Comparison of ENCODE assay signal across 13 mouse cellular contexts in genomic region chr14:25109691-25110090, GRCm38 (mm10).
DNase-seq lines count a peak whose midpoint lies in the region; ATAC-seq lines count a peak whose summit lies in the region.
"Had no signal": no experiment of that assay in that cellular context is flagged by ENCODE, and none has a peak within 500 bp of the region (broad histone marks: within the 10 kb centered on the region; RNA-seq: fewer than 3 reads in every experiment).

No protein-coding gene starts in this region.

- H3K9me3 ChIP-seq in embryonic facial prominence, embryonic 11.5 days (replicated peaks; ENCODE audit: control insufficient read depth, low read length), result no peaks in the 10 kb centered on the region
- no peaks in the 10 kb centered on the region for H3K9me3 ChIP-seq in hindbrain, embryonic 14.5 days (ENCODE audit: control insufficient read depth, low read length)
- no peaks in the 10 kb centered on the region for H3K9me3 ChIP-seq in midbrain, embryonic 15.5 days
- H3K9me3 ChIP-seq: limb, embryonic 15.5 days had no signal

- H3K4me3 ChIP-seq in embryonic facial prominence, embryonic 11.5 days (ENCODE audit: low read depth, low read length), result no peak overlapping the region
- H3K4me3 ChIP-seq in hindbrain, embryonic 14.5 days (replicated peaks; ENCODE audit: low read length), result no peak overlapping the region
- H3K4me3 ChIP-seq in midbrain, embryonic 15.5 days, result no peak overlapping the region
- H3K4me3 ChIP-seq: gastrocnemius, adult 2 months; limb, embryonic 15.5 days had no signal

- no peak overlapping the region for H3K4me2 ChIP-seq in embryonic facial prominence, embryonic 11.5 days (ENCODE audit: low read depth, low read length)
- H3K4me2 ChIP-seq in hindbrain, embryonic 14.5 days (replicated peaks), result no peak overlapping the region
- no peak overlapping the region for H3K4me2 ChIP-seq in midbrain, embryonic 15.5 days
- H3K4me2 ChIP-seq: limb, embryonic 15.5 days had no signal

- H3K27me3 ChIP-seq in embryonic facial prominence, embryonic 11.5 days (ENCODE audit: control insufficient read depth, insufficient read depth, low read length), result no peaks in the 10 kb centered on the region
- H3K27me3 ChIP-seq in hindbrain, embryonic 14.5 days (ENCODE audit: control insufficient read depth, insufficient read depth, low read length), result no peaks in the 10 kb centered on the region
- no peaks in the 10 kb centered on the region for H3K27me3 ChIP-seq in midbrain, embryonic 15.5 days (replicated peaks)
- H3K27me3 ChIP-seq: limb, embryonic 15.5 days had no signal

- H3K4me1 ChIP-seq in embryonic facial prominence, embryonic 11.5 days (ENCODE audit: control insufficient read depth, insufficient read depth, low read length), result peaks cover 7% of the 10 kb centered on the region
- H3K4me1 ChIP-seq in hindbrain, embryonic 14.5 days (replicated peaks; ENCODE audit: control insufficient read depth, insufficient read depth, low read length), result peaks cover 25% of the 10 kb centered on the region
- peaks cover 24% of the 10 kb centered on the region for H3K4me1 ChIP-seq in midbrain, embryonic 15.5 days

- H3K27ac ChIP-seq in embryonic facial prominence, embryonic 11.5 days (replicated peaks; ENCODE audit: low read depth, low read length), result peak overlapping the region; percentile 29; the same call in 1 of the 2 replicates
- H3K27ac ChIP-seq in hindbrain, embryonic 14.5 days, result peak overlapping the region; percentile 97
- peak overlapping the region; percentile 96 for H3K27ac ChIP-seq in midbrain, embryonic 15.5 days
- H3K27ac ChIP-seq: gastrocnemius, adult 2 months; limb, embryonic 15.5 days had no signal

- WGBS in embryonic facial prominence, embryonic 11.5 days, result 33% methylated on average over 1 of the region's 1 CpGs
- 32% methylated on average over 1 of the region's 1 CpGs for WGBS in hindbrain, embryonic 14.5 days
- 39% methylated on average over 1 of the region's 1 CpGs for WGBS in midbrain, embryonic 15.5 days

- no peak for ATAC-seq in embryonic facial prominence, embryonic 11.5 days (replicated peaks; ENCODE audit: insufficient number of reproducible peaks, low FRiP score, low TSS enrichment, low read depth)
- no peak for ATAC-seq in hindbrain, embryonic 14.5 days (ENCODE audit: low FRiP score)
- no peak for ATAC-seq in midbrain, embryonic 15.5 days (replicated peaks)
- ATAC-seq in frontal cortex, adult (ENCODE audit: low TSS enrichment), result no peak

- no peaks in the 10 kb centered on the region for H3K36me3 ChIP-seq in embryonic facial prominence, embryonic 11.5 days (replicated peaks; ENCODE audit: control insufficient read depth, insufficient read depth, low read depth, low read length)
- H3K36me3 ChIP-seq in hindbrain, embryonic 14.5 days (replicated peaks; ENCODE audit: control insufficient read depth, insufficient read depth), result no peaks in the 10 kb centered on the region
- no peaks in the 10 kb centered on the region for H3K36me3 ChIP-seq in midbrain, embryonic 15.5 days (replicated peaks)
- H3K36me3 ChIP-seq: limb, embryonic 15.5 days had no signal

- H3K9ac ChIP-seq in embryonic facial prominence, embryonic 11.5 days (replicated peaks; ENCODE audit: low read length), result no peak overlapping the region
- no peak overlapping the region for H3K9ac ChIP-seq in hindbrain, embryonic 14.5 days
- H3K9ac ChIP-seq in midbrain, embryonic 15.5 days, result no peak overlapping the region
- H3K9ac ChIP-seq: limb, embryonic 15.5 days had no signal

- DNase-seq in 416B (ENCODE audit: low read depth), result peak; percentile 95
- no peak for DNase-seq in embryonic facial prominence, embryonic 11.5 days (ENCODE audit: low spot score)
- no peak for DNase-seq in hindbrain, embryonic 14.5 days (ENCODE audit: low spot score)
- DNase-seq in adrenal gland, postnatal 4 days (ENCODE audit: low spot score in 2 of 2), result no peak
- no peak for DNase-seq in gastrocnemius, postnatal 4 days (ENCODE audit: low spot score in 2 of 2)
- DNase-seq in testis, postnatal 14 days (ENCODE audit: low spot score), result no peak
- DNase-seq: cerebellum, adult 8-10 months; gastrocnemius, adult 2 months; heart, postnatal 14 days; right cerebral cortex, adult 18-20 months had no signal

Comparison
In these comparisons a context has a peak if more than half of its experiments do, and no peak if none do; other contexts are left out.
1. H3K27ac ChIP-seq: peak in every context shown above with its lines; median percentile 97 in hindbrain, embryonic 14.5 days; 96 in midbrain, embryonic 15.5 days; 29 in embryonic facial prominence, embryonic 11.5 days.